In genomic region chr13:58148256-58148831, GRCm38 (mm10) we compare ENCODE assay signal across 8 mouse cellular contexts. TPM values are rescaled to one million over a fixed set of nuclear protein-coding genes. Genes with fewer than 3 reads are reported as not detected.
DNase-seq lines count a peak whose midpoint lies in the region; ATAC-seq and TF ChIP-seq lines count a peak whose summit lies in the region.

No protein-coding gene starts in this region.

- TF ChIP-seq POLR2A in bone marrow macrophage, adult 2 months (IDR thresholded peaks at IDR 0.05; ENCODE audit: borderline replicate concordance, low read depth, low read length): no peak

- H3K4me3 ChIP-seq in bone marrow macrophage, adult 2 months (ENCODE audit: insufficient read depth, low read length): peak overlapping the region; percentile 48
- H3K4me3 ChIP-seq in embryonic facial prominence, embryonic 15.5 days (replicated peaks): peak overlapping the region; percentile 42
- peak overlapping the region; percentile 40 for H3K4me3 ChIP-seq in midbrain, embryonic 13.5 days (replicated peaks)

- H3K27me3 ChIP-seq in embryonic facial prominence, embryonic 15.5 days: no peaks in the 10 kb centered on the region
- H3K27me3 ChIP-seq in midbrain, embryonic 13.5 days: 0 out of 2 replicates have a peak, but pooled peaks cover 3% of the 10 kb centered on the region

- H3K36me3 ChIP-seq in embryonic facial prominence, embryonic 15.5 days: no peaks in the 10 kb centered on the region
- H3K36me3 ChIP-seq in midbrain, embryonic 13.5 days: no peaks in the 10 kb centered on the region

- WGBS in embryonic facial prominence, embryonic 15.5 days: 1% methylated on average over 17 of the region's 17 CpGs
- under 1% methylated on average over 17 of the region's 17 CpGs for WGBS in midbrain, embryonic 13.5 days

- intact Hi-C loops in heart, postnatal 36 days (cut with DNase I): no loop called here
- intact Hi-C loops in left cerebral cortex, postnatal 36 days (cut with DNase I): no loop called here

- no peak for TF ChIP-seq CTCF in bone marrow macrophage, adult 2 months (IDR thresholded peaks at IDR 0.05; ENCODE audit: low read depth, low read length)

- DNase-seq in layer of hippocampus, postnatal 10 days (ENCODE audit: low spot score in 2 of 2): peak; percentile 20 to 34
- no peak for DNase-seq in layer of hippocampus, adult 9-10 months (ENCODE audit: low spot score)
- peak; percentile 26 to 39 for DNase-seq in heart, postnatal 36 days
- peak; percentile 24 to 31 for DNase-seq in left cerebral cortex, postnatal 36 days (ENCODE audit: low spot score in 2 of 2)
- DNase-seq in telencephalon, adult 2 months (ENCODE audit: low read depth, low spot score): peak; percentile 70

- no peaks in the 10 kb centered on the region for H3K4me1 ChIP-seq in bone marrow macrophage, adult 2 months (ENCODE audit: control insufficient read depth, insufficient read depth, low read length)
- H3K4me1 ChIP-seq in embryonic facial prominence, embryonic 15.5 days: peaks cover 5% of the 10 kb centered on the region; the same call in 1 of the 2 replicates
- peaks cover 7% of the 10 kb centered on the region; the same call in 1 of the 2 replicates for H3K4me1 ChIP-seq in midbrain, embryonic 13.5 days (replicated peaks)

- H3K9ac ChIP-seq in embryonic facial prominence, embryonic 15.5 days: peak overlapping the region; percentile 33; the same call in 1 of the 2 replicates
- peak overlapping the region; percentile 51 for H3K9ac ChIP-seq in midbrain, embryonic 13.5 days (replicated peaks)

- no peak overlapping the region for H3K27ac ChIP-seq in bone marrow macrophage, adult 2 months (ENCODE audit: insufficient read depth, low read depth, low read length)
- H3K27ac ChIP-seq in embryonic facial prominence, embryonic 15.5 days (replicated peaks): peak overlapping the region; percentile 68; the same call in 1 of the 2 replicates
- 0 out of 2 replicates have a peak overlapping the region, but pooled peaks have one; percentile 0 for H3K27ac ChIP-seq in midbrain, embryonic 13.5 days

- ATAC-seq in embryonic facial prominence, embryonic 15.5 days (ENCODE audit: insufficient number of reproducible peaks, low FRiP score, low TSS enrichment, low read depth): peak; percentile 89
- ATAC-seq in midbrain, embryonic 13.5 days: peak; percentile 94

- H3K9me3 ChIP-seq in embryonic facial prominence, embryonic 15.5 days (replicated peaks): no peaks in the 10 kb centered on the region
- no peaks in the 10 kb centered on the region for H3K9me3 ChIP-seq in midbrain, embryonic 13.5 days

- peak overlapping the region; percentile 69 for H3K4me2 ChIP-seq in embryonic facial prominence, embryonic 15.5 days (replicated peaks)
- peak overlapping the region; percentile 60 for H3K4me2 ChIP-seq in midbrain, embryonic 13.5 days (replicated peaks)

RNA-seq across cellular contexts. Expression of gene Idnk, which starts 9.1 kb away (rescaled TPM):
- 10 to 100 TPM; 29.2 to 33.3 TPM for total RNA-seq in layer of hippocampus, postnatal 10 days (2021)
- 45.7 and 49.4 TPM in 2 replicates for polyA plus RNA-seq in bone marrow macrophage, adult 2 months (2012; ENCODE audit: insufficient read depth, insufficient read length, missing spikeins)
- polyA plus RNA-seq in embryonic facial prominence, embryonic 15.5 days (2015; fragmentation: Nextera tagmentation; extraction: Ambion mirVana): 32.6 and 36.3 TPM in 2 replicates
- 10 to 100 TPM; 25.0 to 26.6 TPM for total RNA-seq in heart, postnatal 36 days (2021)
- total RNA-seq in left cerebral cortex, postnatal 36 days (2021): 10 to 100 TPM; 27.0 to 27.1 TPM
- 70.3 and 77.4 TPM in 2 replicates for polyA plus RNA-seq in midbrain, embryonic 13.5 days (2015; fragmentation: Nextera tagmentation; extraction: Ambion mirVana)

RNA-seq across cellular contexts. Expression of gene Hnrnpa0, which starts 20.0 kb away (rescaled TPM):
- 100 to 1,000 TPM; 170 to 173 TPM for total RNA-seq in layer of hippocampus, postnatal 10 days (2021)
- polyA plus RNA-seq in bone marrow macrophage, adult 2 months (2012; ENCODE audit: insufficient read depth, insufficient read length, missing spikeins): 76.2 and 80.8 TPM in 2 replicates
- polyA plus RNA-seq in embryonic facial prominence, embryonic 15.5 days (2015; fragmentation: Nextera tagmentation; extraction: Ambion mirVana): 32.8 and 33.5 TPM in 2 replicates
- 10 to 100 TPM; 62.0 to 76.3 TPM for total RNA-seq in heart, postnatal 36 days (2021)
- 100 to 1,000 TPM; 118 to 134 TPM for total RNA-seq in left cerebral cortex, postnatal 36 days (2021)
- polyA plus RNA-seq in midbrain, embryonic 13.5 days (2015; fragmentation: Nextera tagmentation; extraction: Ambion mirVana): 65.8 and 76.4 TPM in 2 replicates

RNA-seq across cellular contexts. Expression of gene Klhl3, which starts 35.0 kb away (rescaled TPM):
- total RNA-seq in layer of hippocampus, postnatal 10 days (2021): 10 to 100 TPM; 25.0 to 27.8 TPM
- 0.44 and 0.79 TPM in 2 replicates for polyA plus RNA-seq in bone marrow macrophage, adult 2 months (2012; ENCODE audit: insufficient read depth, insufficient read length, missing spikeins)
- 3.6 and 3.8 TPM in 2 replicates for polyA plus RNA-seq in embryonic facial prominence, embryonic 15.5 days (2015; fragmentation: Nextera tagmentation; extraction: Ambion mirVana)
- 1 to 10 TPM; 1.7 to 2.5 TPM for total RNA-seq in heart, postnatal 36 days (2021)
- 10 to 100 TPM; 27.8 to 38.4 TPM for total RNA-seq in left cerebral cortex, postnatal 36 days (2021)
- polyA plus RNA-seq in midbrain, embryonic 13.5 days (2015; fragmentation: Nextera tagmentation; extraction: Ambion mirVana): 8.9 and 9.6 TPM in 2 replicates

Comparison
In these comparisons a context has a peak if more than half of its experiments do, and no peak if none do; other contexts are left out.
1. RNA of gene Klhl3, which starts 35.0 kb away (total RNA-seq): 27.8 to 38.4 TPM in left cerebral cortex, postnatal 36 days and 25.0 to 27.8 TPM in layer of hippocampus, postnatal 10 days; 1.7 to 2.5 TPM in heart, postnatal 36 days; every median in the first group is over 4 times any median in the second.
2. Peak in every context shown above with its lines, with median percentiles within 50 percentile points of each other: H3K4me3 ChIP-seq.